ENCODE assay signal across 24 mouse cellular contexts in genomic region chr3:27234976-27235375, GRCm38 (mm10).
"Had no signal": no experiment of that assay in that cellular context is flagged by ENCODE, and none has a peak within 500 bp of the region (broad histone marks: within the 10 kb centered on the region; RNA-seq: fewer than 3 reads in every experiment).

No protein-coding gene starts in this region.

- H3K27me3 ChIP-seq: heart, embryonic 13.5 days; heart, embryonic 15.5 days; hindbrain, embryonic 13.5 days; hindbrain, embryonic 15.5 days; kidney, embryonic 15.5 days; limb, embryonic 12.5 days had no signal

- H3K27ac ChIP-seq: heart, embryonic 13.5 days; heart, embryonic 15.5 days; hindbrain, embryonic 13.5 days; hindbrain, embryonic 15.5 days; hindbrain, postnatal 0 days; kidney, embryonic 15.5 days; kidney, postnatal 0 days; layer of hippocampus, adult 2 months; left cerebral cortex, adult 2 months; limb, embryonic 10.5 days; limb, embryonic 12.5 days had no signal

- H3K9ac ChIP-seq: forebrain, postnatal 0 days; heart, embryonic 13.5 days; heart, embryonic 15.5 days; hindbrain, embryonic 13.5 days; hindbrain, embryonic 15.5 days; kidney, embryonic 15.5 days; limb, embryonic 12.5 days had no signal

- DNase-seq: forebrain, postnatal 0 days; gastrocnemius, postnatal 14 days; gastrocnemius, postnatal 36 days; heart, adult 18-20 months; heart, postnatal 14 days; heart, postnatal 36 days; kidney, adult 11 months; kidney, adult 2 months; kidney, adult 9 months; kidney, postnatal 25 days; kidney, postnatal 4 days had no signal

- ATAC-seq: forebrain, postnatal 0 days; hindbrain, postnatal 0 days; intestine, embryonic 16.5 days had no signal

- H3K36me3 ChIP-seq: heart, embryonic 13.5 days; hindbrain, embryonic 13.5 days; hindbrain, embryonic 15.5 days; limb, embryonic 10.5 days; limb, embryonic 12.5 days had no signal

- H3K4me2 ChIP-seq: heart, embryonic 11.5 days; heart, embryonic 13.5 days; heart, embryonic 15.5 days; hindbrain, embryonic 13.5 days; hindbrain, embryonic 15.5 days; kidney, embryonic 15.5 days; limb, embryonic 12.5 days had no signal

- H3K4me3 ChIP-seq: heart, embryonic 13.5 days; heart, embryonic 15.5 days; hindbrain, embryonic 13.5 days; hindbrain, embryonic 15.5 days; kidney, embryonic 15.5 days; layer of hippocampus, adult 2 months; left cerebral cortex, adult 2 months; limb, embryonic 10.5 days; limb, embryonic 12.5 days had no signal

- H3K4me1 ChIP-seq: hindbrain, embryonic 13.5 days; hindbrain, embryonic 15.5 days; kidney, embryonic 15.5 days; limb, embryonic 10.5 days; limb, embryonic 12.5 days had no signal

- H3K9me3 ChIP-seq: heart, embryonic 13.5 days; heart, embryonic 15.5 days; hindbrain, embryonic 13.5 days; hindbrain, embryonic 15.5 days; kidney, embryonic 15.5 days; limb, embryonic 10.5 days; limb, embryonic 12.5 days had no signal
